Mouse (Mus musculus) kidney, postnatal 25 days (tissue): ENCODE measurements around the gene 5730522E02Rik.

Source experiments
- DNase-seq, 2 experiments: peaks; one replicate each; pipeline ENCODE4 v3.0.0; 2021; ENCODE audit warnings: mixed read lengths in 2 of 2

The 5730522E02Rik gene

GRCm38 (mm10) chr11:25772231-25772630, 438.3 kb downstream of the 5730522E02Rik start:
- no peak for DNase-seq

DNA sequence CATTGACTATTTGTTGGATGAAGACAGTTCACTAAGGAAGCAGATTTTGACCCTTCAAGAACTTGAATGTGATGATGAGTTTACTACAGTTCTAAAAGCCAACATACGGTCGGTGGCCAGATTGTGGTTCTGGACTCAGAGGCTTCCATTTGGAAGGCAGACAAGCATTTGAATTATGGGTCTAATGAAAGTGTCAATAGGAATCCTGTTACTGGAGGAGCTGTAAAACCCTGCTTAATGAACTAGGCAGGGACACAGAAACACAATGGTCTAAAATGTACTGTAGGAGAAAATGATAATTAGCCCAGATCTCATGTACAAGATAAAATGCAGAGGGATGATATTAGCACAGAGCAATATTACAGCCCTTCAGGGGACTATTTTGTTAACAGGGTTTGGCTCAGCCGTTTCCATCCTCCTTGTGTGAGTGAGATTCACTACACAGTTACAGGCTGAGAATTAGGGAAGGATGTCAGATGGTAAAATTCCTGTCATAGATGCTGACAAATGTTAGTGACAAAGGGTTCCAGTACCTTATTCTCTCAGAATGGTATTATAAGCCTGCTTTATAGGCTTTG, 439.5 kb downstream of the 5730522E02Rik start:
- DNase-seq = no peak

GRCm38 (mm10) chr11:25767584-25768333, 442.8 kb downstream of the 5730522E02Rik start:
- no peak for DNase-seq

- no peak for DNase-seq
Observed at GRCm38 (mm10) chr11:25753156-25753899, 457.2 kb downstream of the 5730522E02Rik start.

DNA sequence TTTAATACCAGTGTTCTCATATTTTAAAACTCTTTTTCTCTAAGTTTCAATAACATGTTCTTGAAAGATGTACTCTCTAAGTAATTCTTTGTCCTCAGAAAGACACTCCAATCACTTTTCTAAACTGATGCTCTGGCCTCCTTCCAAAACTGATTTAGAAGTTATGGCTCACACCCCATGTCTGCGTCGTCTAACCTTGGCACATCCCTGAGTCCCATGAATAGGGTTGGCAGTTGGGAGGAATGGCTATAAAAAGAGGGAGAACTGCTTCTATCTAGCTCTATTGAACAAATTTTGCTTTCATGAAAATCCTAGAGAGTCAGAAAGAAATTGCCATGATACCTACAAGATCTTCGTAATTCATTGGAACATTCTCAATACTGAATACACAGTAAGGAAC, 458.1 kb downstream of the 5730522E02Rik start:
- DNase-seq = no peak

DNA sequence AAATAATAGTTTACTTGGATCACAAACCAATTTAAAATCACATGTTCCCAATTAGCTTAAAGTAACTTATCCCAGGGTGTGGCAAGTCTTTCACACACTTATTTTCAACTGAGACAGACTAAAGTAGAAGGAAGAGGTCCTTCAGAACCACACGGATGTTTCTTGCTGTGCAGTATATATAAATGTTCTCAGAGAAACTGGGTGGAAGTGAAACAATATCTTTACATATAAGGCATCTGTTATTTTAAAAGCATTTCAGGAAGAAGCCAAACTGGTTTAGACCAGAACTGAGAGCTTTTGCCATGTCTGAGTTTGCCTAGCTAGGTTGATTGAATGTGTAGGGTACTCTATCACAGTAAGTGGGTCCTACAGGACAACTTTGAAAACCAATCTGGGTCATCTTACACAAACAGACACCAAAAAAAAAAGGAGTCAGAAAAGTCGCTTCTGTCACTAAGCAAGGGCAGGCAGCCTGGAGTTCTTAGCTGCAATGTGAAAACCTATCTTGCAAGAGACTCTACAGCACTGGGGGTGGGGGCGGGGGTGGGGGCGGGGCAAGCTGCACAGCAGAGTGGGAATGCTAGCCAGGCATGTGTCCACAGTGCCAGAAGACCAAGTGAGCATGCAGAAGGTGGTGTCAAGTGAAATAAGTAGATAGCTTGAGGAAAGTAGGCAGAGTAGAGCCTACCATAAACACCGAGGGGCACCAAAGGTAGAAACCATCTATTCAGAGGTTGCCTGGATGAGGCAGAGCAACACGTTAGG, 463.3 kb downstream of the 5730522E02Rik start:
- DNase-seq = no peak

- DNase-seq = no peak
Observed at GRCm38 (mm10) chr11:25743664-25744063, 466.9 kb downstream of the 5730522E02Rik start.

GRCm38 (mm10) chr11:25737255-25737654, 473.3 kb downstream of the 5730522E02Rik start:
- no peak for DNase-seq

DNA sequence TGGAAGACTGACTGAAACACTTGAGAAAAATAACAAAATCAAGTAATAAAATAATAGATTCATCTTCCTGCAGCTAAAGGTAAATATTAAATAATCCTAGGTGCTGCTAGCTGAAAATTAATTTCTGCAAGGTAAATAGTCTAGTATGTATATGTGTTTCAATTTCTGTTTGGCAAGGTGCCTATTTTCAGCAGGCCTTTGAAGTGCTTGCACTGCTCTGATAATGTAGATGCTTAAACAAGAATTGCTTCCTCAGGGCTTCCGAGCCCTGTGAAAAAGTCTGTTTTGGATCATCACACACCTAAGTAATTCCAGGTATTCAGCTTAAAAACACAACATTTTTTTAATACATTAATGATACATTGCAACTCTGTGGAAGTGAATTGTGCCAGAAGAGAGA, 481.1 kb downstream of the 5730522E02Rik start:
- DNase-seq = no peak

DNA sequence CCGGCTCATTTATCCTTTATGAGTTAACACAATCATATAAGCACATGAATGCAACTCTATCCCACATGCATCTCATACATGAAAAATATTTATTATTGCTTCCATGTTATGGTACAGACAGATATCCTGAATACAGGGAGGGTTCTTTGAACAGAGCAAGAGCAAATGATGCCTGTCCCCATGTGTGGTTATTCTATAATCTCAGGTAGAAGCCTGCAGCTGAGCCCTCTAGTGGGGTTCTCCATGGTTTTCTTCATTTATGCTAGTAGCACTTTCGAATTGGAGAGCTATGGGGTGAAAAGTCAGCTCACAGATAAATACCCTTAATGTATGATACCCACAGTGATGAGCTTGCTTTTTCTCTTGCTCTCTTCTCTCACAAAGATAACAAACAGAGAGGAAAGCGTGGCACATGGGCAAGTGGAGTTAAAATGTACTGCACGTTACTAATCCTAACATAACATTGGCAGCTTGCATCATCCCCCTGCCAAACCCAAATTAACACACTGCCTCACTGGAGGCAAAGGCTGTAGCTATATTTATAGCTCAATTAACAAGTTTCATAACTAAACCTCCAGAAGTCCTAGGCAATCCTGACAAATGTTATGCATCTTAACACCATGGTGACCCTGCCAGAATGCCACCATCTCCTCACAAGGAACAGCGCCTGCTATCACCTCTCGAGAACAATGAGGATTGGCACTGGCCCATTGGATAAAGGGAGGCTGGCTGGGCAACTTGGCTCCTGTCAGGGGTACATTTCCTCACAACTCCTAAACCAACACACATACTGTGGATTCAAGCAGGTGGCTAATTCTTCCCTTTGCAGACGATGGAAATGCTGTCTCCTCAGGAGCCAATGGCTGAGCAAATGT, 494.9 kb downstream of the 5730522E02Rik start:
- no peak for DNase-seq

DNA sequence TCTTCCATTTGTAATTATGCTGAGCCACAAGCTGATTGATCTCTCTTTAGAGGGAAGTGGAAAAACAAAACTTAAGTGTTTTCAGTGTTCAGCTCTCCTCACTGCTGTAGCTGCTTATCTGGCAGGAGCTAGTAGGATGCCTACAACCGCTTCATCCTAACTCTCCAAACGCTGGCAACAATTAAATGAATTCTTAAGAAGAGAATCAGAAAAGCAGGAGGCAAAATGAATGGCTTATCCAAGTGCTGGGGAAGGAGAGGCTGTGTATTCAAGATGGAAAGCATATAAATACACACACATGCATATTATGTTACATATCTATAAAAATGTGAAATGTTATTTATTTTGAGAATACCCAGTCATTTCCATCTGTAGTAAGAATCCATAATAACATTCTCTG, 500.0 kb downstream of the 5730522E02Rik start:
- no peak for DNase-seq

- no peak for DNase-seq
Observed at GRCm38 (mm10) chr11:25709892-25710291, 500.7 kb downstream of the 5730522E02Rik start.

GRCm38 (mm10) chr11:25704332-25705168, 506.0 kb downstream of the 5730522E02Rik start:
- no peak for DNase-seq

DNA sequence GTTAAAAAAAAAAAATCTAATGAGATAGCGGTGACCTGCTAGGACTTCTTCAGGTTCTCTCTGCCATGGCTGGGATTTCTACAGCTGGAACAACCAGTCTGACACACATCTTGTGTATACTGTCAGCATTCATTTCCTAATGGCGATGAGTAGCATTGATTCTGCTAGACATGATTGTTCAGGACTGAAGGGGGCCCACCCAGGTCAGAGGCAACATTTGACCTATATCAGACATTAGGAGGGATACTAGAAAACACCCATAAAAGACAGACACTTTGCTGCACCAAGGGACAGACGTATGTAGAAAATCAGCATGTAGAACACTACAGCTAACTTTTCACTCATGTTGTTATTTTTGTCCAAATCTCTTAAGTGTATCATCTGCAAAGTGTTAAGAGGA, 507.8 kb downstream of the 5730522E02Rik start:
- DNase-seq = no peak

DNA sequence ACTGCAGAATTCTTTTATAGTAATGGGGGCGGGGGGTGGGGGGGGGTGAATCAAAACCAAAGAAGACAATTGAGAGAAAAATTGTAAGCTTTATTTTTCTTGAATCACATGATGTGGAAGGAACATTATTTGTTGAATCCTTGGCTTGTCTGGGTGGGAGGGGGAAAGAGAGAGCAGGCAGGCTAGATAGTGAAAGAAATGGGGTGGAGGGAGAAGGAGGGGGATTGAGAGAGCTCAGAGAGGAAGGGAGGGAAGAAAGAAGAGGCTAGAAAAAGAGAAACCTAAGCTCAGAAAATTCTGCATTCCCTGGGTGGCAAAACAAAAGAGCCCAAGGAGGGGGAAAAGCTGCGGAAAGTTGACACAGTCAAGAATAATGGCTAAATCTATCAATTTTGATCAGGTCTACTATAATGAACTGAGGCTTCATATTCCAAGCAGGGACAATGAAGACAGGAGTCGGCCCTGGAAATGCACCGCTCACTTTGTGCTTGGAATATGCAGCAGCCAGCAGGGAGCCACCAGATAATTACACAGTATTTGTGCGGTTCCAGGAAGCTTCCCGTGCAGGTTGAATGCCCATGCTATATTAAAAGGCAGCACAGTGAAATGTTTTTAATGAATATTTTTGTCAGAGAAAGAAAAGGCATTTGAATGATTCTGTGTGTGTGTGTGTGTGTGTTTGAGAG, 512.9 kb downstream of the 5730522E02Rik start:
- DNase-seq = no peak

- no peak for DNase-seq
Observed at GRCm38 (mm10) chr11:25696168-25696567, 514.4 kb downstream of the 5730522E02Rik start.

DNA sequence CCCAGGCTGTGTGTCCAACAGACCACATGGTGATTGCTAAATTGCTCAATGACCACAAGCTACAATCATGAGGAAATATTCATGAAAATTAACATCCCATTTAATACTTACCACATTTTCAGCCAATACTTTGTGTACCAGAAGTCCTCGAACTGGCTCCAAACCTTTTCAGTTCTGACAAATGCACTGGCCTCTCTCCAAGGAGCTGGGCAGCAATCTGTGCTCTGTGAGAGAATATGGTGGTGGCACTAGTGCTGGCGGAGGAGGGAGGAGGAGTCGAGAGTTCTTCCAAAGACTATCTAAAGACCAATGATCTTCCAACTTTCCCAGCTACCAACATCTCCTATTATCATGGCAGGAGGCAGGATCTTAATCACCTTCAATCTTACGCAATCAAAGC, 525.8 kb downstream of the 5730522E02Rik start:
- DNase-seq = no peak

GRCm38 (mm10) chr11:25679856-25680255, 530.7 kb downstream of the 5730522E02Rik start:
- DNase-seq = no peak

- DNase-seq = no peak
Observed at GRCm38 (mm10) chr11:25674194-25674593, 536.4 kb downstream of the 5730522E02Rik start.

DNA sequence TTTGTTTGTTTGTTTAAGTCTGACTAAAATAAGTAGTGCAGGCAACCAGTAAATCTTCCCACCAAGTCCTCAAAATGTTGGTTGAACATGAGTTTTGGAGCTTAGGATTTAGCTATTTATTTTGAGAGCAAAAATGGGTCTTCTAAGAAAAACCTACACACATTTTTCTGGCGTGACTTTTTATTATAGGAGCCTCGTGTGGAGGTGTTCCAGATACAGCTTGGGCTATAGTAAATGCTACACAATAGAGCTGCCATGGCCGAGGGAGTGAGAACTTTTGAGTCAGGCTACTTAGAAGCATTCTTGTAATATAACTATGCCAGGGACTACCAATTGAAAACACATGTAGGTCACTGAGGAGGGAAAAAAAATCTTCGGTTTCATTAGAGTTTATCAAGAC, 540.5 kb downstream of the 5730522E02Rik start:
- DNase-seq = no peak
